Comparison of ENCODE assay signal across 15 mouse cellular contexts in the genomic region with DNA sequence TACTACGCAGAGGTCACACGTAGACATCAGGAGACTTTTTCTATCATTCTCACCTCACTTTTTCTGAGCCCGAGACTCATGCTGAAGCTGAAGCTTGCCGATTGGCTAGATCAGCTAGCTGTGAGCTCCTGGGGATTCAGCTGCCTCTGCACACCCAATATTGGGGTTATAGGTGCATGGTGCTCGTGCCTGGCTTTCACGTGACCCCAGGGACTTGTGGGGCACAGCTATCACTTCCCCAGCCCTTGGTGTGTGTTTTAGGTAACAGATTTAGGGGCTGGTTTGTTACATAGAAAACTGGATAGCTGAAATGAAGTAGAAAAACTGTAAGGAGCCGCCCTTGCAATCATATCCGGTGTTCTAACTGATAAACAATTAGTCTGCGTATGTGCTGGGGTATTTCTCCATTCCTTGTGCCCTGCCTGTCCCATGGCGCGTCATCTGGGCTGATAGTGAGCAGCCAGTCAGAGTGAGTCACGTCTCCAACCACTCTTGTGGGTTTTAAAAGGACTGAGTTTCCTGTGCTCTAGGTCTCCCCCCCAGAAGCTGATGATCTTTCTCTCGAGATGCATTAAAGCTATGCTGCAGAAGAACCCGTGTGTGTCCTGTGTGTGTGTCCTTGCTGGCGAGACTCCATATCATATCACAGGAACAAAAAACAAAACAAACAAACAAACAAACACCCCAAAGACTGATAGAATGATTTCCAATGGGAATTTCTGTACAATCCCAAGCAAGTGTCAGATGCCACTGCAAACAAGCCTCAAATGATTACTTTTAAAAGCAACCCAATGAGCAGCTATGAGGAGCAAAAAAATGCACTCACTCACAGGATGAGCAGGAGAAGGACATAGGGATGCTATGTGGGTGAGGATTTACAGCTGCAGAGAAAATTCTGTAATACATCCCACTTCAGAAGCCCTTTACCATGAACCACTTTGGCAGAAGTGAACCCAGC.
"Had no signal": no experiment of that assay in that cellular context is flagged by ENCODE, and none has a peak within 500 bp of the region (broad histone marks: within the 10 kb centered on the region; RNA-seq: fewer than 3 reads in every experiment).

No protein-coding gene starts in this region.

- H3K27me3 ChIP-seq: kidney, embryonic 15.5 days; liver, embryonic 13.5 days; midbrain, embryonic 12.5 days; midbrain, embryonic 15.5 days; stomach, embryonic 15.5 days had no signal

- H3K36me3 ChIP-seq: kidney, embryonic 15.5 days; liver, embryonic 13.5 days; midbrain, embryonic 12.5 days; midbrain, embryonic 15.5 days; stomach, embryonic 15.5 days had no signal

- ATAC-seq: lung, postnatal 0 days; midbrain, embryonic 15.5 days had no signal

- H3K9me3 ChIP-seq: kidney, embryonic 15.5 days; midbrain, embryonic 12.5 days; midbrain, embryonic 15.5 days; stomach, embryonic 15.5 days had no signal

- H3K4me1 ChIP-seq: midbrain, embryonic 15.5 days had no signal

- H3K9ac ChIP-seq: kidney, embryonic 15.5 days; liver, embryonic 13.5 days; lung, embryonic 14.5 days; midbrain, embryonic 12.5 days; midbrain, embryonic 15.5 days; stomach, embryonic 15.5 days had no signal

- H3K27ac ChIP-seq: kidney, embryonic 15.5 days; liver, embryonic 13.5 days; macrophage; midbrain, embryonic 12.5 days; midbrain, embryonic 15.5 days; stomach, embryonic 15.5 days had no signal

- H3K4me3 ChIP-seq: kidney, embryonic 15.5 days; liver, embryonic 13.5 days; midbrain, embryonic 12.5 days; midbrain, embryonic 15.5 days; stomach, embryonic 15.5 days had no signal

- H3K4me2 ChIP-seq: kidney, embryonic 15.5 days; liver, embryonic 13.5 days; lung, embryonic 14.5 days; midbrain, embryonic 12.5 days; midbrain, embryonic 15.5 days; stomach, embryonic 15.5 days had no signal

- DNase-seq: kidney, adult 8-10 months; kidney, postnatal 10 days; kidney, postnatal 36 days; liver, embryonic 13.5 days; lung, embryonic 14.5 days; right cerebral cortex, adult 18-20 months; right cerebral cortex, postnatal 14 days; spleen, adult 18-20 months; thymus, postnatal 25 days had no signal
